Mouse (Mus musculus) forebrain, embryonic 13.5 days (tissue): ENCODE data around the gene Agap3. TPM values are rescaled to one million over a fixed set of nuclear protein-coding genes. Genes with fewer than 3 reads are reported as not detected.

ENCODE experiments used
- ATAC-seq: fragments of 200-750 bp; cut with Nextera tagmentation; 2 replicates; pipeline ENCODE4 v1.8.0; 2017
- H3K27ac ChIP-seq: fragments of 300-500 bp; sonication (generic); 2 replicates; pipeline ENCODE4 v1.5.1; 2015; ENCODE audit warnings: inconsistent platforms, mild to moderate bottlenecking, moderate library complexity
- H3K27me3 ChIP-seq: fragments of 300-500 bp; sonication (generic); 2 replicates; pipeline ENCODE4 v1.6.1; 2015; ENCODE audit warnings: mild to moderate bottlenecking, inconsistent platforms
- H3K36me3 ChIP-seq: fragments of 300-500 bp; sonication (generic); 2 replicates; pipeline ENCODE4 v1.6.1; 2015; ENCODE audit warnings: mild to moderate bottlenecking, inconsistent platforms; ENCODE audit not compliant: poor library complexity, severe bottlenecking
- H3K4me1 ChIP-seq: fragments of 300-500 bp; sonication (generic); 2 replicates; pipeline ENCODE4 v1.6.1; 2015; ENCODE audit warnings: inconsistent platforms
- H3K4me2 ChIP-seq: fragments of 300-500 bp; sonication (generic); 2 replicates; pipeline ENCODE4 v1.6.1; 2015; ENCODE audit warnings: inconsistent platforms, mild to moderate bottlenecking, moderate library complexity
- H3K4me3 ChIP-seq: fragments of 300-500 bp; sonication (generic); 2 replicates; pipeline ENCODE4 v1.5.1; 2015; ENCODE audit warnings: mild to moderate bottlenecking, inconsistent platforms
- H3K9ac ChIP-seq: fragments of 300-500 bp; sonication (generic); 2 replicates; pipeline ENCODE4 v1.6.1; 2015; ENCODE audit warnings: mild to moderate bottlenecking, inconsistent platforms
- H3K9me3 ChIP-seq: fragments of 300-500 bp; sonication (generic); replicated peaks from 2 replicates; pipeline ENCODE4 v1.6.1; 2016; ENCODE audit warnings: inconsistent platforms
- WGBS: fragments of 180-500 bp; shearing (Covaris S2); methylation state at CpG from one replicate; pipeline ENCODE4 v1.1.7; 2015; 5-methylcytosine and 5-hydroxymethylcytosine counted together
- polyA plus RNA-seq: library from polyadenylated mRNA; unstranded; fragments of >200 nt; fragmentation: Nextera tagmentation; extraction: Ambion mirVana; gene quantifications from 2 replicates; pipeline ENCODE4 v1.2.1, GENCODE M21; 2015

The Agap3 gene
- polyA plus RNA-seq, 1 experiment from 2014 or later = 38.0 TPM

- no peaks in the 10 kb centered on the region for H3K9me3 ChIP-seq
- H3K9ac ChIP-seq = peak overlapping the region; percentile 37
- ATAC-seq = peak; percentile 92
- H3K4me2 ChIP-seq = peak overlapping the region; percentile 53
- peaks cover 21% of the 10 kb centered on the region for H3K4me1 ChIP-seq
- H3K36me3 ChIP-seq = no peaks in the 10 kb centered on the region
- 20% methylated on average over 26 of the region's 26 CpGs for WGBS
- H3K27me3 ChIP-seq = no peaks in the 10 kb centered on the region
- H3K27ac ChIP-seq = peak overlapping the region; percentile 76
- H3K4me3 ChIP-seq = peak overlapping the region; percentile 6; the same call in 1 of the 2 replicates
Measured at GRCm38 (mm10) chr5:24550598-24551316, 98.8 kb downstream of the Agap3 start.

GRCm38 (mm10) chr5:24551317-24551688, 99.3 kb downstream of the Agap3 start:
- H3K9me3 ChIP-seq = no peaks in the 10 kb centered on the region
- peak overlapping the region; percentile 53 for H3K4me2 ChIP-seq
- H3K27ac ChIP-seq = peak overlapping the region; percentile 76
- peak overlapping the region; percentile 6; the same call in 1 of the 2 replicates for H3K4me3 ChIP-seq
- WGBS = 32% methylated on average over 2 of the region's 2 CpGs
- H3K4me1 ChIP-seq = peaks cover 21% of the 10 kb centered on the region
- no peaks in the 10 kb centered on the region for H3K36me3 ChIP-seq
- H3K9ac ChIP-seq = peak overlapping the region; percentile 37
- no peak for ATAC-seq
- no peaks in the 10 kb centered on the region for H3K27me3 ChIP-seq

Other genes with a start within 250 kb of the Agap3 start
- gene Kcnh2, start 100.6 kb upstream of the Agap3 start, polyA plus RNA-seq = 4.3 and 6.9 TPM in 2 replicates
- 5.6 and 5.9 TPM in 2 replicates for gene Nos3, start 87.4 kb upstream of the Agap3 start, polyA plus RNA-seq
- gene Atg9b, start 60.0 kb upstream of the Agap3 start, polyA plus RNA-seq = 0.52 and 0.57 TPM in 2 replicates
- 39.0 and 48.1 TPM in 2 replicates for gene Abcb8, start 58.5 kb upstream of the Agap3 start, polyA plus RNA-seq
- 0.24 TPM in 1 of 2 replicates, not detected in the other for gene Asic3, start 38.8 kb upstream of the Agap3 start, polyA plus RNA-seq
- 80.7 and 84.0 TPM in 2 replicates for gene Cdk5, start 28.6 kb upstream of the Agap3 start, polyA plus RNA-seq
- 19.5 and 23.3 TPM in 2 replicates for gene Slc4a2, start 28.3 kb upstream of the Agap3 start, polyA plus RNA-seq
- 85.3 and 86.9 TPM in 2 replicates for gene Fastk, start 6.9 kb upstream of the Agap3 start, polyA plus RNA-seq
- 32.5 and 35.4 TPM in 2 replicates for gene Tmub1, start 4.3 kb upstream of the Agap3 start, polyA plus RNA-seq
- 0.90 and 0.97 TPM in 2 replicates for gene Gbx1, start 75.0 kb downstream of the Agap3 start, polyA plus RNA-seq
- gene Asb10, start 88.8 kb downstream of the Agap3 start, polyA plus RNA-seq = 0.06 and 0.15 TPM in 2 replicates
- gene 4931409K22Rik, start 104.6 kb downstream of the Agap3 start, polyA plus RNA-seq = 0.62 TPM in 2 replicates
- gene Abcf2, start 125.3 kb downstream of the Agap3 start, polyA plus RNA-seq = 117 and 124 TPM in 2 replicates
- gene Chpf2, start 134.6 kb downstream of the Agap3 start, polyA plus RNA-seq = 15.0 and 17.2 TPM in 2 replicates
- gene Smarcd3, start 172.2 kb downstream of the Agap3 start, polyA plus RNA-seq = 111 and 114 TPM in 2 replicates
- gene Nub1, start 233.4 kb downstream of the Agap3 start, polyA plus RNA-seq = 40.5 and 40.9 TPM in 2 replicates